Mouse (Mus musculus): Measurements from ENCODE around the gene BC034090.

GRCm38 (mm10) chr1:155242488-155242745 is 1.8 kb downstream of the BC034090 start:
- TF ChIP-seq CTCF (IDR thresholded peaks at IDR 0.05; ENCODE audit: control insufficient read depth, insufficient read depth, insufficient replicate concordance, low read depth, low read length) (no peak), POLR2A (IDR thresholded peaks at IDR 0.05; ENCODE audit: control insufficient read depth, low read depth, low read length) (no peak)

Measured in testis, adult 2 months (tissue).